Mouse (Mus musculus): ENCODE measurements around the gene Tmco1. TPM values are rescaled to one million over a fixed set of nuclear protein-coding genes. Genes with fewer than 3 reads are reported as not detected.

The Tmco1 gene
- polyA plus RNA-seq, 1 experiment = 43.7 TPM

DNA sequence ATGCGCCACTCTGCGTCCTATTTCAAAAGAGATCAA is 23.0 kb upstream of the Tmco1 start, which contains the start of gene Uck2:
Gene Uck2, minus strand, starts transcription at position 1 of the 36 bp plus-strand sequence.
- peak within 1 kb of the TSS; percentile 99 for H3K9ac ChIP-seq (ENCODE audit: low read depth, poor library complexity, severe bottlenecking)
- peak within 1 kb of the TSS; percentile 68 for H3K27ac ChIP-seq (ENCODE audit: insufficient read depth, low read length)
- H3K27me3 ChIP-seq (ENCODE audit: control insufficient read depth, insufficient read depth, low read length, poor library complexity, severe bottlenecking) = no peaks in the 10 kb centered on the region
- H3K36me3 ChIP-seq (ENCODE audit: control insufficient read depth, insufficient read depth, low read length, poor library complexity, severe bottlenecking) = no peaks in the 10 kb centered on the region
- TF ChIP-seq CTCF (IDR thresholded peaks at IDR 0.05; ENCODE audit: low read depth, low read length) (no peak), POLR2A (IDR thresholded peaks at IDR 0.05; ENCODE audit: insufficient read depth, low read length) (no peak), EP300 (IDR thresholded peaks at IDR 0.05; ENCODE audit: insufficient read depth, low read depth, low read length) (no peak)
- H3K4me1 ChIP-seq (ENCODE audit: control insufficient read depth, insufficient read depth, low read length) = peaks cover 12% of the 10 kb centered on the region
- no peaks in the 10 kb centered on the region for H3K9me3 ChIP-seq (replicated peaks; ENCODE audit: control insufficient read depth, insufficient read depth, low read length, poor library complexity, severe bottlenecking)
- peak within 1 kb of the TSS; percentile 88 for H3K4me3 ChIP-seq (ENCODE audit: low read depth, low read length)

DNA sequence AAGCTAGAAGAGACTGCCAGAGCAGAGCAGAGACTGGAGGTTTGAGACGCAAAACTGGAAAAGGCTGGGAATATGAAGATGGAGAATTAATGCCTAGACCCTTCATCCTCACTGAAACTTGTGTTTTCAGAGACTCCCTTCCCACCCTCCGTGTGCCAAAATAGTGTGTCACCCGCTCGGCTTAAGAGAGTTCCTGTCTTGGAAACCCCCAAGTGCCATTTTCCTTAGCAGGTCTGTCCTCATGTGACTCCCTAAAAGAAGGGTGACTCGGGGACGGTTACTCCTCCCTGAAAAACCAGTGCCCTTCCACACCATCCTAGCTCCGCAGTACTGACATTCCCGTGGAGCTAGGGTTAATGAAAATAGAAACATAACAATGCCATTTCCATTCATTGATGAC is 22.8 kb upstream of the Tmco1 start:
- Histone ChIP-seq H3K4me1 (ENCODE audit: control insufficient read depth, insufficient read depth, low read length) (peaks cover 12% of the 10 kb centered on the region), H3K4me3 (ENCODE audit: low read depth, low read length) (peak overlapping the region; percentile 45), H3K9ac (ENCODE audit: low read depth, poor library complexity, severe bottlenecking) (no peak overlapping the region), H3K36me3 (ENCODE audit: control insufficient read depth, insufficient read depth, low read length, poor library complexity, severe bottlenecking) (no peaks in the 10 kb centered on the region), H3K9me3 (replicated peaks; ENCODE audit: control insufficient read depth, insufficient read depth, low read length, poor library complexity, severe bottlenecking) (no peaks in the 10 kb centered on the region), H3K27me3 (ENCODE audit: control insufficient read depth, insufficient read depth, low read length, poor library complexity, severe bottlenecking) (no peaks in the 10 kb centered on the region), H3K27ac (ENCODE audit: insufficient read depth, low read length) (no peak overlapping the region)
- TF ChIP-seq CTCF (IDR thresholded peaks at IDR 0.05; ENCODE audit: low read depth, low read length) = no peak
- no peak for TF ChIP-seq EP300 (IDR thresholded peaks at IDR 0.05; ENCODE audit: insufficient read depth, low read depth, low read length)
- TF ChIP-seq POLR2A (IDR thresholded peaks at IDR 0.05; ENCODE audit: insufficient read depth, low read length) = no peak

DNA sequence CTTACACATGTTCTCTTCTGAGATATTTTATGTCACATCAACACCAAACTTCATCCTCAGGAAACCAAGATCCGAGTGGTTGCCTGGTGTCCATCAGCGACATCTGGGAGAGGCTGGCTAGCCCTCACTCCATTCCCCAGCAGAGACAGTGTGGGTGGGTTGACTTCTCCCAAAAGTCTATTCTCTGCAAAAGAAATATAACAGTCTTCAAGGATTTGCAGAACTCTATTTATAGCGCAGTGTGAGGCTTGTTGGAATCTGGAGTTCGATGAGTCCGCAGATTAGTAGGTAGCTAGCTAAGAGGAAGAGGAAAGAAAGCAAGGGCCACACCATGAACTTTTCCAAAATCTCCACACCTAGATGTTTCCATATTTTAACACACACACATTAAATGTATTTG is 21.0 kb upstream of the Tmco1 start:
- peaks cover 6% of the 10 kb centered on the region for H3K4me1 ChIP-seq (ENCODE audit: control insufficient read depth, insufficient read depth, low read length)
- no peaks in the 10 kb centered on the region for H3K9me3 ChIP-seq (replicated peaks; ENCODE audit: control insufficient read depth, insufficient read depth, low read length, poor library complexity, severe bottlenecking)
- H3K27ac ChIP-seq (ENCODE audit: insufficient read depth, low read length) = no peak overlapping the region
- H3K36me3 ChIP-seq (ENCODE audit: control insufficient read depth, insufficient read depth, low read length, poor library complexity, severe bottlenecking) = no peaks in the 10 kb centered on the region
- H3K9ac ChIP-seq (ENCODE audit: low read depth, poor library complexity, severe bottlenecking) = no peak overlapping the region
- TF ChIP-seq POLR2A (IDR thresholded peaks at IDR 0.05; ENCODE audit: insufficient read depth, low read length) = no peak
- TF ChIP-seq CTCF (IDR thresholded peaks at IDR 0.05; ENCODE audit: low read depth, low read length) = no peak
- no peak for TF ChIP-seq EP300 (IDR thresholded peaks at IDR 0.05; ENCODE audit: insufficient read depth, low read depth, low read length)
- no peaks in the 10 kb centered on the region for H3K27me3 ChIP-seq (ENCODE audit: control insufficient read depth, insufficient read depth, low read length, poor library complexity, severe bottlenecking)
- H3K4me3 ChIP-seq (ENCODE audit: low read depth, low read length) = no peak overlapping the region

DNA sequence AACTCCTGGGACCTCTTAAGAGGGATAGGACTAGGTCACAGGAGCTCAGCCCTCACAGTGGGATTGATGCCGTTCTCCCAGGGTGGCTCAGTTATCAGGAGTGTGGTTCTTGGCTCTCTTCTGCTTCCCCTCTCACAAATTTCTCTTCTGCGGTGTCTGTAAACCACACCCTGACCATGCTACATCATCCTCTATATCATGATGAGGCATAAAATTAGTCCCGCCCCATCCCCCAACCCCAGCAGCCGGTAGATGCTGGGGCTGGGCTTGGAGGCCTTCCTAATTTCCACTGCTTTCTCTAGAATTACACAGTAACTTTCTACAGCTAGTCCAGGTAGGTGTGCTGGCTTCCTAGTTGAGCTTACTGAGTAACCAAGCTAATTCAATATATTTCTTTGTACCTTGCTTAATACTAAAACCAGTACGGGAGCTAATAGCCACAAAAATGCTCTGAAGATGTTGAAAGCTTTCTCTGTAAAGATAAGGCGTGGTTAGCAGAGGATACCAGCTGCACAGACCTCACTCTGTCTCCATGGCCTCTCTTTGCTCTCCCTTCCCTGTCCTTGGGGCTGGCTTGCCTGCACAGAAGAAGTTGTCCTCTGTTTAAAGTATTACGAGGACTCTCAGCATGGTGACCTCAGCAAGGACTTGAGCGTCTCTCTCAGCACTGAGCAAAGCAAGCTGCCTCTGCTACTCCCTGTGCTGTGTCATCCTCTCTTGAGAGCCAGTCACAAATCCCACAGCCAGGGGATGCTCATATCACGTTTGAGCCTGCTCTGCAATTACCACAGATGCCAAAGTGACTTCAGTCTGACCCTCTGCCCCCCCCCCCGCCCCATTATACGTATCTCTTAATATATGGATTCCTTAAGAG is 19.3 kb upstream of the Tmco1 start:
- H3K36me3 ChIP-seq (ENCODE audit: control insufficient read depth, insufficient read depth, low read length, poor library complexity, severe bottlenecking) = no peaks in the 10 kb centered on the region
- peak overlapping the region; percentile 92 for H3K27ac ChIP-seq (ENCODE audit: insufficient read depth, low read length)
- H3K27me3 ChIP-seq (ENCODE audit: control insufficient read depth, insufficient read depth, low read length, poor library complexity, severe bottlenecking) = no peaks in the 10 kb centered on the region
- H3K9me3 ChIP-seq (replicated peaks; ENCODE audit: control insufficient read depth, insufficient read depth, low read length, poor library complexity, severe bottlenecking) = no peaks in the 10 kb centered on the region
- H3K4me1 ChIP-seq (ENCODE audit: control insufficient read depth, insufficient read depth, low read length) = peaks cover 6% of the 10 kb centered on the region
- no peak overlapping the region for H3K4me3 ChIP-seq (ENCODE audit: low read depth, low read length)
- H3K9ac ChIP-seq (ENCODE audit: low read depth, poor library complexity, severe bottlenecking) = no peak overlapping the region
- TF ChIP-seq CTCF (IDR thresholded peaks at IDR 0.05; ENCODE audit: low read depth, low read length) (no peak), POLR2A (IDR thresholded peaks at IDR 0.05; ENCODE audit: insufficient read depth, low read length) (no peak), EP300 (IDR thresholded peaks at IDR 0.05; ENCODE audit: insufficient read depth, low read depth, low read length) (no peak)

DNA sequence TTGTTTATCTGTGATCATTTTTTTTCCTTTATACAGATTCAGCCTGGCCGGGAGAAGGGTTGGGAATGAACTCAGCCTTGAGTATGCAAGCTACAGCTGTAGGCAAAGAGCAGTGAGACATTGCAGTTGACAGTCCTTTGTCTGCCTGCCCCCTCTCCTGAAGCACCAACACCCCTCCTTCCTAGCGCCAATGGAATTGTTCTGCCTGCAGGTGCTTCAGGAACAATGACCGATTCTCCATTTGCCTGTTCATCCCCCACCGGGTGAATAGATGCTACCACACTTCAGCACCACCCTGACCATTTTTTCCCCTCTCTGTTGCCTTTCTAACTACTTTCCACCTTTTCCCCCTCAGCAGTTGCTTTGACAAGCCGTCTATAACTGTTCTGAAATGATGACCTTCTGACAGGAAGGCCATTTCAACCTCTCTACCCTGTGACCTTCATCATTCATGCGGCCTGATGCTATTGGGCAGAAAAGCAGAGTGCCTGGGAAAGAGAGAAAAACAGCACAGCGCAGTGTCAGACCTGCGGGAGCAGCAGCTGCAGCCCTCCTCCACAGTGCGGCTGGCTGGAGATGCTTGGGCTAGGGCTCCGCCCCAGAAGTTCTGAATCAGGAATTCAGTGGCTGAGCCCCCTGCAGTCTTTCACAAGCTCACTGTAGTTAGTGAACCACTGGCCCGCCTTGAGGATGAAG is 18.5 kb upstream of the Tmco1 start:
- peak overlapping the region; percentile 92 for H3K27ac ChIP-seq (ENCODE audit: insufficient read depth, low read length)
- no peaks in the 10 kb centered on the region for H3K9me3 ChIP-seq (replicated peaks; ENCODE audit: control insufficient read depth, insufficient read depth, low read length, poor library complexity, severe bottlenecking)
- no peak overlapping the region for H3K4me3 ChIP-seq (ENCODE audit: low read depth, low read length)
- H3K27me3 ChIP-seq (ENCODE audit: control insufficient read depth, insufficient read depth, low read length, poor library complexity, severe bottlenecking) = no peaks in the 10 kb centered on the region
- peaks cover 6% of the 10 kb centered on the region for H3K4me1 ChIP-seq (ENCODE audit: control insufficient read depth, insufficient read depth, low read length)
- TF ChIP-seq POLR2A (IDR thresholded peaks at IDR 0.05; ENCODE audit: insufficient read depth, low read length) (no peak), CTCF (IDR thresholded peaks at IDR 0.05; ENCODE audit: low read depth, low read length) (no peak), EP300 (IDR thresholded peaks at IDR 0.05; ENCODE audit: insufficient read depth, low read depth, low read length) (peak; percentile 89)
- H3K9ac ChIP-seq (ENCODE audit: low read depth, poor library complexity, severe bottlenecking) = no peak overlapping the region
- no peaks in the 10 kb centered on the region for H3K36me3 ChIP-seq (ENCODE audit: control insufficient read depth, insufficient read depth, low read length, poor library complexity, severe bottlenecking)

DNA sequence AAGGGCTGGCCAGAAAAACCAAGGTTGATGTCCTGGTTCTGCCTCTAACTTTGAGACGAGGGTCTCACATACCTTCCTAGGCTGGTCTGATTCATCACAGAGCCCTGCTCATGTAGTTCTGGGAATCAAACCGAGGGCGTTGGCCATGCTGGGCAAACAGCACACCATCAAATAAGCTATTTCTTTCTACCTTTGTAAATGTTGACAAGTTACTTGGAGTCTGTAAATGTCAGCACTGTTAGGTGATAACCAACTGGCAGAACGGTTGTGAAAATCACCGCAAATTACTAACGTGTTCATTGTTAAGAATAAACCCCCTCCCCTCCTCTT is 17.9 kb upstream of the Tmco1 start:
- Histone ChIP-seq H3K4me3 (ENCODE audit: low read depth, low read length) (no peak overlapping the region), H3K4me1 (ENCODE audit: control insufficient read depth, insufficient read depth, low read length) (peaks cover 6% of the 10 kb centered on the region), H3K36me3 (ENCODE audit: control insufficient read depth, insufficient read depth, low read length, poor library complexity, severe bottlenecking) (no peaks in the 10 kb centered on the region), H3K9ac (ENCODE audit: low read depth, poor library complexity, severe bottlenecking) (no peak overlapping the region), H3K27me3 (ENCODE audit: control insufficient read depth, insufficient read depth, low read length, poor library complexity, severe bottlenecking) (no peaks in the 10 kb centered on the region), H3K9me3 (replicated peaks; ENCODE audit: control insufficient read depth, insufficient read depth, low read length, poor library complexity, severe bottlenecking) (no peaks in the 10 kb centered on the region), H3K27ac (ENCODE audit: insufficient read depth, low read length) (peak overlapping the region; percentile 92)
- TF ChIP-seq CTCF (IDR thresholded peaks at IDR 0.05; ENCODE audit: low read depth, low read length) (no peak), EP300 (IDR thresholded peaks at IDR 0.05; ENCODE audit: insufficient read depth, low read depth, low read length) (no peak), POLR2A (IDR thresholded peaks at IDR 0.05; ENCODE audit: insufficient read depth, low read length) (no peak)

Data from ES-Bruce4 (cell line).